Mouse (Mus musculus) hindbrain, embryonic 10.5 days (tissue): ENCODE results near the gene Gm1043. TPM values are rescaled to one million over a fixed set of nuclear protein-coding genes. Genes with fewer than 3 reads are reported as not detected.

Source experiments
- polyA plus RNA-seq: library from polyadenylated mRNA; unstranded; fragments of >200 nt; fragmentation: Nextera tagmentation; extraction: Ambion mirVana; gene quantifications from 2 replicates; pipeline ENCODE4 v1.2.1, GENCODE M21; 2016

Gene Gm1043
- polyA plus RNA-seq, 1 experiment from 2014 or later, result 0.08 TPM

Other genes starting within 250 kb of the Gm1043 start
- gene Ppp2r2c, start 216.9 kb upstream of the Gm1043 start, polyA plus RNA-seq, result 1.1 and 1.6 TPM in 2 replicates
- gene Wfs1, start 96.2 kb upstream of the Gm1043 start, polyA plus RNA-seq, result 8.4 and 9.2 TPM in 2 replicates
- gene Crmp1, start 156.6 kb downstream of the Gm1043 start, polyA plus RNA-seq, result 178 and 407 TPM in 2 replicates